In genomic region chr5:103637162-103637561, GRCm38 (mm10) we compare ENCODE assay signal across 44 mouse cellular contexts. TPM values are rescaled to one million over a fixed set of nuclear protein-coding genes. Genes with fewer than 3 reads are reported as not detected.
"Had no signal": no experiment of that assay in that cellular context is flagged by ENCODE, and none has a peak within 500 bp of the region (broad histone marks: within the 10 kb centered on the region; RNA-seq: fewer than 3 reads in every experiment).

No protein-coding gene starts in this region.

- H3K9ac ChIP-seq: limb, embryonic 12.5 days; limb, embryonic 13.5 days; limb, embryonic 15.5 days; liver, embryonic 12.5 days; liver, embryonic 13.5 days; liver, embryonic 14.5 days; liver, embryonic 15.5 days; liver, postnatal 0 days; lung, embryonic 14.5 days; lung, embryonic 15.5 days; midbrain, embryonic 12.5 days; midbrain, embryonic 13.5 days; midbrain, embryonic 15.5 days; neural tube, embryonic 12.5 days; neural tube, embryonic 13.5 days had no signal

- H3K27ac ChIP-seq: limb, embryonic 10.5 days; limb, embryonic 12.5 days; limb, embryonic 13.5 days; limb, embryonic 15.5 days; liver, embryonic 12.5 days; liver, embryonic 13.5 days; liver, embryonic 14.5 days; liver, embryonic 15.5 days; lung, embryonic 15.5 days; macrophage; midbrain, embryonic 10.5 days; midbrain, embryonic 12.5 days; midbrain, embryonic 13.5 days; midbrain, embryonic 15.5 days; neural tube, embryonic 12.5 days; neural tube, embryonic 13.5 days had no signal

- H3K4me1 ChIP-seq: limb, embryonic 10.5 days; limb, embryonic 12.5 days; limb, embryonic 13.5 days; limb, embryonic 15.5 days; liver, embryonic 12.5 days; liver, embryonic 13.5 days; liver, embryonic 15.5 days; lung, embryonic 15.5 days; midbrain, embryonic 10.5 days; midbrain, embryonic 12.5 days; midbrain, embryonic 13.5 days; midbrain, embryonic 15.5 days; neural tube, embryonic 12.5 days; neural tube, embryonic 13.5 days had no signal

- H3K4me2 ChIP-seq: limb, embryonic 12.5 days; limb, embryonic 13.5 days; limb, embryonic 15.5 days; liver, embryonic 11.5 days; liver, embryonic 12.5 days; liver, embryonic 13.5 days; liver, embryonic 15.5 days; lung, embryonic 14.5 days; lung, embryonic 15.5 days; midbrain, embryonic 11.5 days; midbrain, embryonic 12.5 days; midbrain, embryonic 13.5 days; midbrain, embryonic 15.5 days; neural tube, embryonic 12.5 days; neural tube, embryonic 13.5 days had no signal

- H3K36me3 ChIP-seq: limb, embryonic 10.5 days; limb, embryonic 12.5 days; limb, embryonic 13.5 days; limb, embryonic 15.5 days; liver, embryonic 12.5 days; liver, embryonic 13.5 days; liver, embryonic 15.5 days; lung, embryonic 15.5 days; midbrain, embryonic 10.5 days; midbrain, embryonic 12.5 days; midbrain, embryonic 13.5 days; midbrain, embryonic 15.5 days; neural tube, embryonic 12.5 days; neural tube, embryonic 13.5 days had no signal

- H3K27me3 ChIP-seq: limb, embryonic 12.5 days; limb, embryonic 13.5 days; limb, embryonic 15.5 days; liver, embryonic 12.5 days; liver, embryonic 13.5 days; liver, embryonic 15.5 days; lung, embryonic 15.5 days; midbrain, embryonic 12.5 days; midbrain, embryonic 13.5 days; midbrain, embryonic 15.5 days; neural tube, embryonic 12.5 days; neural tube, embryonic 13.5 days had no signal

- H3K9me3 ChIP-seq: limb, embryonic 10.5 days; limb, embryonic 12.5 days; limb, embryonic 13.5 days; limb, embryonic 15.5 days; liver, embryonic 12.5 days; liver, embryonic 13.5 days; liver, embryonic 15.5 days; lung, embryonic 15.5 days; megakaryocyte, embryonic 14.5 days; midbrain, embryonic 10.5 days; midbrain, embryonic 12.5 days; midbrain, embryonic 13.5 days; midbrain, embryonic 15.5 days; neural tube, embryonic 12.5 days; neural tube, embryonic 13.5 days had no signal

- ATAC-seq: liver, embryonic 12.5 days; liver, postnatal 0 days; lung, postnatal 0 days; midbrain, embryonic 13.5 days; midbrain, embryonic 15.5 days; midbrain, embryonic 16.5 days had no signal

- DNase-seq: left cerebral cortex, postnatal 4 days; liver; liver, embryonic 13.5 days; liver, postnatal 0 days; lung, adult 18-20 months; lung, adult 2 months; lung, embryonic 14.5 days; lung, postnatal 10 days; lung, postnatal 14 days; lung, postnatal 36 days; lung, postnatal 4 days; midbrain, embryonic 14.5 days had no signal

- H3K4me3 ChIP-seq: limb, embryonic 10.5 days; limb, embryonic 12.5 days; limb, embryonic 13.5 days; limb, embryonic 15.5 days; liver, embryonic 12.5 days; liver, embryonic 13.5 days; liver, embryonic 15.5 days; lung, embryonic 15.5 days; megakaryocyte, embryonic 14.5 days; midbrain, embryonic 10.5 days; midbrain, embryonic 12.5 days; midbrain, embryonic 13.5 days; midbrain, embryonic 15.5 days; myocyte; neural tube, embryonic 12.5 days; neural tube, embryonic 13.5 days had no signal

RNA-seq across cellular contexts. Expression of gene Slc10a6, which starts 8.0 kb away (rescaled TPM):
- total RNA-seq: left cerebral cortex, postnatal 25 days; left cerebral cortex, postnatal 4 days; megakaryocyte progenitor cell, adult 5-6 weeks; megakaryocyte, adult 5-6 weeks; megakaryocyte-erythroid progenitor cell, adult 5-6 weeks; monocyte, adult 5-6 weeks had no signal
- polyA plus RNA-seq: limb, embryonic 10.5 days; limb, embryonic 13.5 days; liver, embryonic 12.5 days; liver, embryonic 13.5 days; liver, embryonic 14.5 days; liver, embryonic 15.5 days; liver, embryonic 16.5 days; midbrain, embryonic 10.5 days; midbrain, embryonic 12.5 days; midbrain, postnatal 0 days; neural tube, embryonic 11.5 days had no signal

RNA-seq across cellular contexts. Expression of gene 1700016H13Rik, which starts 18.6 kb away (rescaled TPM):
- total RNA-seq: left cerebral cortex, postnatal 14 days; left cerebral cortex, postnatal 25 days; left cerebral cortex, postnatal 36 days; liver, adult 2 months; megakaryocyte, adult 5-6 weeks; megakaryocyte-erythroid progenitor cell, adult 5-6 weeks; midbrain, postnatal 0 days; monocyte, adult 5-6 weeks had no signal
- polyA plus RNA-seq: limb, embryonic 13.5 days; liver, adult 2 months; liver, embryonic 12.5 days; liver, embryonic 14.5 days; liver, embryonic 15.5 days; liver, embryonic 16.5 days; liver, postnatal 0 days; macrophage; myocyte; neural tube, embryonic 13.5 days had no signal
